Mouse (Mus musculus) lung, postnatal 0 days (tissue): Measurements from ENCODE around the gene Wdr82. TPM values are rescaled to one million over a fixed set of nuclear protein-coding genes. Genes with fewer than 3 reads are reported as not detected.
A peak's percentile ranks its signal among the peaks of the same experiment; 100 is the strongest.

Experiments used
- ATAC-seq: fragments of 200-750 bp; cut with Nextera tagmentation; 2 replicates; pipeline ENCODE4 v1.8.0; 2017; ENCODE audit warnings: moderate library complexity
- DNase-seq: peaks from one replicate; pipeline ENCODE4 v3.0.0-alpha.2; 2016; ENCODE audit warnings: low spot score
- H3K27ac ChIP-seq: fragments of 300-500 bp; sonication (generic); 2 replicates; pipeline ENCODE4 v1.5.1; 2014; ENCODE audit warnings: antibody characterized with exemption, mild to moderate bottlenecking, low read length, mixed read lengths
- H3K27me3 ChIP-seq: fragments of 300-500 bp; sonication (generic); replicated peaks from 2 replicates; pipeline ENCODE4 v1.6.1; 2014; ENCODE audit warnings: low read length, mixed read lengths; ENCODE audit not compliant: insufficient read depth
- H3K36me3 ChIP-seq: fragments of 300-500 bp; sonication (generic); 2 replicates; pipeline ENCODE4 v1.6.1; 2014; ENCODE audit warnings: low read length, mixed read lengths; ENCODE audit not compliant: insufficient read depth
- H3K4me1 ChIP-seq: fragments of 300-500 bp; sonication (generic); 2 replicates; pipeline ENCODE4 v1.6.1; 2014; ENCODE audit warnings: antibody characterized with exemption, low read depth, low read length, mixed read lengths; ENCODE audit not compliant: insufficient read depth
- H3K4me2 ChIP-seq: fragments of 300-500 bp; sonication (generic); replicated peaks from 2 replicates; pipeline ENCODE4 v1.6.1; 2014; ENCODE audit warnings: low read depth, mild to moderate bottlenecking, low read length, moderate library complexity, mixed read lengths
- H3K4me3 ChIP-seq: fragments of 300-500 bp; sonication (generic); 2 replicates; pipeline ENCODE4 v1.5.1; 2014; ENCODE audit warnings: low read depth, low read length
- H3K9ac ChIP-seq: fragments of 300-500 bp; sonication (generic); replicated peaks from 2 replicates; pipeline ENCODE4 v1.6.1; 2014; ENCODE audit warnings: low read depth, mild to moderate bottlenecking
- H3K9me3 ChIP-seq: fragments of 300-500 bp; sonication (generic); 2 replicates; pipeline ENCODE4 v1.6.1; 2016; ENCODE audit warnings: low read length, mixed read lengths
- CTCF ChIP-seq: IDR thresholded peaks from 2 replicates; pipeline ENCODE4 v1.5.1; 2016; ENCODE audit warnings: antibody characterized with exemption, mild to moderate bottlenecking
- EP300 ChIP-seq: IDR thresholded peaks from 2 replicates; pipeline ENCODE4 v1.6.1; 2016; ENCODE audit warnings: antibody characterized with exemption, mild to moderate bottlenecking, control low read depth
- WGBS: fragments of 180-500 bp; shearing (Covaris S2); extraction: QIAGEN DNeasy Blood & Tissue Kit; methylation state at CpG from one replicate; pipeline ENCODE4 v1.1.7; 2014; 5-methylcytosine and 5-hydroxymethylcytosine counted together
- microRNA counts: library from miRNA; unstranded; fragments of <30 nt; microRNA quantifications from one replicate; lab custom pipeline; 2015
- microRNA-seq: library from miRNA; unstranded; fragments of <30 nt; microRNA quantifications from one replicate; pipeline ENCODE4, GENCODE M21; 2016
- polyA plus RNA-seq: library from polyadenylated mRNA; unstranded; fragments of >200 nt; fragmentation: Nextera tagmentation; extraction: Ambion mirVana; gene quantifications from 2 replicates; pipeline ENCODE4 v1.2.1, GENCODE M21; 2015

The Wdr82 gene
- polyA plus RNA-seq, 1 experiment from 2014 or later: 11.3 TPM

GRCm38 (mm10) chr9:106237878-106238277 is 67.2 kb downstream of the Wdr82 start:
- no peak overlapping the region for H3K4me3 ChIP-seq
- H3K4me1 ChIP-seq: peaks cover 10% of the 10 kb centered on the region
- H3K9ac ChIP-seq: no peak overlapping the region
- peak overlapping the region; percentile 82; the same call in 1 of the 2 replicates for H3K27ac ChIP-seq
- WGBS: 91% methylated on average over 10 of the region's 10 CpGs
- DNase-seq: no peak
- H3K36me3 ChIP-seq: peaks cover 71% of the 10 kb centered on the region
- no peaks in the 10 kb centered on the region for H3K9me3 ChIP-seq
- TF ChIP-seq EP300 (no peak), CTCF (no peak)
- no peak for ATAC-seq
- no peaks in the 10 kb centered on the region for H3K27me3 ChIP-seq
- H3K4me2 ChIP-seq: no peak overlapping the region

MicroRNAs within 50 kb of the gene (microRNA counts, 519-probe panel; counts per million panel counts)
- 7,475 counts per million, percentile 97 among the panel's probes with 10 or more counts for microRNA mmu-let-7g (lab: Ali Mortazavi, UCI)

Small RNAs within 50 kb of the gene (microRNA-seq; reads per million reads assigned to microRNA genes)
- not detected for gene Mir135a-1
- 68,123 reads per million, percentile 99 among the genes with 10 or more reads in this experiment for gene Mirlet7g

Other genes with a start within 250 kb of the Wdr82 start
- 0.21 and 0.30 TPM in 2 replicates for gene Col6a5, start 210.3 kb upstream of the Wdr82 start, polyA plus RNA-seq
- gene Col6a4, start 74.1 kb upstream of the Wdr82 start, polyA plus RNA-seq: 0.81 and 0.93 TPM in 2 replicates
- gene Glyctk, start 12.8 kb upstream of the Wdr82 start, polyA plus RNA-seq: 0.67 and 0.71 TPM in 2 replicates
- 33.4 and 37.2 TPM in 2 replicates for gene Ppm1m, start 28.8 kb downstream of the Wdr82 start, polyA plus RNA-seq
- 64.2 and 64.6 TPM in 2 replicates for gene Twf2, start 32.2 kb downstream of the Wdr82 start, polyA plus RNA-seq
- gene Tlr9, start 51.7 kb downstream of the Wdr82 start, polyA plus RNA-seq: 0.12 and 0.15 TPM in 2 replicates
- gene Alas1, start 77.7 kb downstream of the Wdr82 start, polyA plus RNA-seq: 292 and 310 TPM in 2 replicates
- 9.7 and 9.9 TPM in 2 replicates for gene Poc1a, start 110.1 kb downstream of the Wdr82 start, polyA plus RNA-seq
- gene Dusp7, start 197.7 kb downstream of the Wdr82 start, polyA plus RNA-seq: 25.7 and 27.8 TPM in 2 replicates